Mouse (Mus musculus): ENCODE data around the gene Cyren.

The Cyren gene

DNA sequence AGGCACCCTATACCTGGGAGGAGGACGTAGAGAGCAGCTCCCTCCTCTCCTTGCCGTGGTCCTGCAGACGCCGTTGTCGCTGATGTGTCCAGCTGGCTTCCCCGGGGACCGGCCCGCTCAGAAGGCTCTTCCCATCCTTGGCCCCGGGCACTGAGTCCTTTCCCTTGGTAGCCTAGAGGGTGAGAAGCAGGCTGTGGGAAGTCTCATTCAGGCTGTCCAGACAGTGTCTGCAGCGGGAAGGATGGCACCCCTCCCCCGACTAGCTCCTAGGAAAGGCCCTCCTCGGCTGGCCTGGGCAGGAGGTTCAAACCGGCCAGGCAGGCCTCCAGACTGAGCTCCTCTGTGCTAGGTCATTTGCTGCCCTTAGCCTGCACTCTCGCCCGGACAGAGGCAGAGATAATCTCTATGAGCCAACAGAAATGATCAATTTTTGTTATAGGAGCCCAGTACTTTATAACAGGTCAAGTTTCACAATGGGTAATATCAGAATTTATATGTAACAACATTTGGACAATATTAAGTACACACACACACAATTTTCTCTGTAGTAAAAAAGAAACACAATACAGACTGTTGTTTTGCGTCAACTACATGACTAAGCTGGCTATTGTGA is 18.4 kb upstream of the Cyren start:
- no peak for DNase-seq

DNA sequence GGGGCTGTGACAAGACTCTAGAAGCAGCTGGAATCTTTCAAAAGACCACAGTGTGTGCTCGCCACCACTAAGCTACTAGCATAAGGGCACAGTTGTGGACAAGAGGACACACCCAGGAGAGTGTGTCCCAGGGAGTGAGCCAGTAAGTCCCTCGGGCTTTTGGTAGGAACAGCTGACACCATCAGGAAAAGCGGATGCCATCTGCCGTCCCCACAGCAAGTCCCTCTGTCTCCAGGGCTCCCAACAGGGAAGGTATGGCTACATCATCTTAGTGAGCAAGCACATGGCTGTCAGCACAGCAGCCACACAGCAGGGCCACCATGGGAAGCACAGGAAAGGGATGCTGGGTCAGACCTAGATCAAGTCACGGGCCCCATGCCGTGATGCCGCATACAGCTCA is 17.7 kb upstream of the Cyren start:
- DNase-seq, result no peak

DNA sequence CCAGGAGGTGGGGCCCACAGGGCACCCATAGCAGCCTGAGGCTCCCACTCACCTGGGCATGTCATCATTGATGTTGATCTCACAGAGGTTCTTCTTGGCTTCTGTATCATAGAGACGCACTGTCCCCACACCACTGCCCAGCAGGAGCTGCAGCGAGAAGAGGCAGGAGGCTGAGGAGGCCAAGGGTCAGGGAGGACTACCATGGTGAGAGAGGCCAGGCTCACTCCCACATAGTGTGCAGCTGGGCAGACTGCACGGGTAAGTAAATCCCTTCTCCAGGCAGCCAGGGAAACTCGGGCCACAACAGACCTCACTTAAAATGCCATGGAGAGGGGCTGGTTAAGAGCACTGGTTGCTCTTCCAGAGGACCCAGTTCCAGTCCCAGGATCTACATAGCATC is 11.3 kb upstream of the Cyren start:
- no peak for DNase-seq

DNA sequence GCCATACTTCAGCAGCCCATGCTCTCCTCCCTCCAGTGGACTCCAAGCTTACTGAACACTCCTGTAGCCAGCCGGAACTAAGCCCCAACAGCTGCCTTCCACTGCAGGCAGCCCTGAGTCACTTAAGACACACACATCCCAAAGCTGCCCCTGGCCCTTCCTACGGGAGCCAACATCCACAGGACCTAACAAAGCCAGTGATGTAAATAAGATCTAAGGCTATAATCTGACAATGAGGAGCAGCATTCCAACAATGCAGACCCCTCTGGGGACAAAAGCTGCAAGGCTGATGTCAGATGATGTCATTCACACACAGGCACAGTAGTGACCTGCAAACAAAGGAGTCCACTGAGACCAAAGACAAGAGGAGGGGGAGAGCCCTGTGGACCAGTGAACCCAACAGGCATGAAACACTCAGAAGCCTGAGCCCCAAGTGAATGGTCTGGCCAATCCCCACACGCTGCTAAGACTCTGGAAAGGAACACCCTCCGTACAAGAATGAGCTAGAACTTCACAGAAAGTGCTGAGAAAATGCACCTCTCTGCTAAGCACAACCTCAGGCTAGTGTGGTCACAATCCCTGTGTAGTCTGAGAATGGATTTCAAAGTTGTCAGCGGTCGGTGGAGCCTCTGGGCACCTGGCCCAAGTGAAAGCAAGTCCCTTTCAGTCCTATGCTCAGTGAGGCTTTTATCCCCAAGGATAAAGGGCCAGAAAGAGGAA is 9.4 kb upstream of the Cyren start:
- DNase-seq, result no peak

DNA sequence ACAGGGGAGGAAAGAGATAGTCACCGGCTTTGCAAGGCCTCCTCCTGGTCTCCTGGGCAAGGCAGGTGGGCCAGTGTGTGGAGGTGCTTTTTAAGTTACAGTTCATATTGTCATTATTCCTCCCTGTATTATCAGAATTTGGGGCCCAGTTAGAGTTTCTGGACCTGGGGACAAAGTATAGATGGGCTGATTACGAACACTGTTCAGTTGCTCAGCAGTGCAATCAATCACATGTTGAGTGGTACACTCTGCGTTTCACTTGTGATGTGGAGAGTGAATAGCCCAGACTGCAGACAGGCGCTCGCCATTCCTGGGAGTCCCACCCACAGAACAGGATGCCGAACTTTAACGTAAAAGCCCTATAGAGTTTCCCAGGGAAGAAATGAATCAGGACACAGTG is 6.9 kb upstream of the Cyren start:
- DNase-seq, result no peak

DNA sequence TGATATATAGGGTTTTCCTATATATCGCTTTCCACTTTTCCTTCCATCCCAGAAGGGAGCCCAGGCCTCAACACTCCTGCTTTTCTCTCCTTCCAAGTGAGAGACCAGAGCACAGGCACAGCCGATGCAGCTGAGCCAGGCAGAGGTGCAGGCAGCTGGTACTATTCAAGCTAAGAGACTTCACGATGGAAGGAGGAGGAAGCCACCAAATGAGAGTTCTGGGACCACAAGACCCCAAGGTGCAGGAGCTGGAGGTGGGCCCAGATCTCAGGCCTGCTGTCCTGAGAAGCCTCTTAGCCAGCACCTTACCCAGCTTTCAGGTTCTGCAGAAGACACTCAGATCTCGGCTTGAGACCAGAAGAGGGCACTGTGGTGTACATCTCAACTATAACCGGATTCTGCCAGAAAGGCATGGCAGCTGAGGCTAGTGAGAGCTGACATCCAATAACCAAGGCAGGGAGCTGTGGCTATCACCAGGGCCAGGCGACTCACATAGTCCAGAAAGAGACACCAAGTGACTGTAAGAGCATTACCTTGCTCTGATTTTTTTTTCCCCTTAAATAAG is 2.1 kb upstream of the Cyren start:
- DNase-seq, result peak in 1 of 2 experiments; percentile 55

DNA sequence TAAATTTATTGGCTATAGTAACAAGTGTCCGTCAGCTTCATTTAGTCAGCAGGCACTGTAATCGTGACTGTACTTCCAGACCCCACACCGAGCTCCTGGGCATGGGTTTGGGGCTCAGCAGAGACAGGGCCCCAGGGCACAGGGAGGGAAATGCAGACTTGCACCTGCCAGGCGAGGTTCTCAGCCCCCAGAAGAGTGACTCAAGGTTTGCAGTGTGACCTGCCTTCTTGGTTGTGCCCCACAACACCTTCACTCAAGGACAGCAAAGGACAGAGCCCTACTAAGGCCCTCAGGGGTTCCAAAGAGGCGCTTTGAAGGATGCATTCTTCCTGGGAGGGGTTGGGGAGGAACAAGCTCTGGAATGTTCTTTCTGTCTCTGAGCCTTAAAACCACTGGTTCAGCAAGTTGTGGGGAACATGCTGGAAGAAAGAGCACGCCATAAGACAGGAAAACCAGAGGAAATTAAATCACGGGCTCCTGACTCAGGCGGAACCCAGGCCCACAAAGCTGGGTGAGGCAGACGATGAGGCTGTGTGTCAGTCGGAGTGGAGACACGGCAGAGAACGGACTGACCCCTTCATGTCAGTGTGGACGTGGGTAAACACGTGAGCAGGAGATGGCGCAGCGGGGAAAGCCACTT is 1.4 kb upstream of the Cyren start:
- DNase-seq, result no peak

DNA sequence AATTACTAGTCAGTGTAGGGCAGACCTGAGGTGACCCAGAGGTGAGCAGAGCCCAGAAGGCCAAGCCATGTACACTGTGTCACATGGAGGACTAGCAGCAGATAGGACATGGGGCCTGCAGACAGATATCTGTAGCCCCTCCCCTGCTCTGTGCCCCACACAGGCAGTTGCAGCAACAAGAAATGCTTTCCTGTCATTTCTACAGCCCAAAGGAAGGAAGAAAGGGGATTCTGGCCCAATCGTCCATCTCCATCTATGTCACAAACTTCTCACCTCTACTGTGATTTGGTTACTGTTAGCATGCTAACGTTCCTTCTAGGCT is 1.1 kb downstream of the Cyren start:
- peak in 1 of 2 experiments; percentile 4 for DNase-seq

DNA sequence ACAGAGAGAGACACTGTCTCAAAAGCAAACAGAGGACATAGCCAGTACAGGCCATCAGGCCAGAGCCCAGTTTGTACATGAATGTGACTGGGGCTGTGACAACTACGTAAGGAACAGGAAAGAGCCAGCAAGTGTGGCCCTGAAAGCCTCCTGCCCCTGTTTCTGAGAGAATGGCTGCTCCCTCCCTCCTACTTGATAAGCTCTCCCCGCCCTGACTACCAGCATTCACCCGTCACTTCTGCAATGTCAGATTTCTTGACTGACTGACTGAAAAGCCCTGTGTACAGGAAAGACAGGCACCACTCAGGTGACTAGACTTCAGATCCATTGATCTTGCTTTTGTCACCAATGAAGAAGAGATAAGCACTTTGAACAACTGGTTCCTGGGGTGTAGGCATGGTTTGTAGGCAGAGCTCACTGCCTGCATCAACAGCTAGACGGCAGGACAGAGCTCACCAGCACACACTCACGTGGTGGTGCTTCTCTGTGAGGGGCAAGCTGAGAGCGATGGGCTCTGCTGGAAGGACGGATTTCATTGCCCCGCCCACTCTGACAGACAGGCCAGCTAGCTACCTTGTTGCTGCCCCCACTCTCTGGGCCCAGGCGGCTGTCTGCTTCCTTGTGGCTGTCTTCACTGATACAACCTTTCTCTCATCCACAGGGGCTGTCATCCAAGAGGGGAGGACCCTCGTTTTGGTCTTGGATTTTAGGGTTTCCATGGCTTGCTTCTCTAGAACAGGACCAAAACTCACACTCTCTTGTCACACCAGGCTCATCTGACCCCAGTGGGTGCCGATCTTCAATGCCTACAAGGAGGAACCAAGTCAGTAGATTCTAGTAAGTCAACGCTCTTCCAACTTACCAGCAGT is 1.7 kb downstream of the Cyren start:
- no peak for DNase-seq

DNA sequence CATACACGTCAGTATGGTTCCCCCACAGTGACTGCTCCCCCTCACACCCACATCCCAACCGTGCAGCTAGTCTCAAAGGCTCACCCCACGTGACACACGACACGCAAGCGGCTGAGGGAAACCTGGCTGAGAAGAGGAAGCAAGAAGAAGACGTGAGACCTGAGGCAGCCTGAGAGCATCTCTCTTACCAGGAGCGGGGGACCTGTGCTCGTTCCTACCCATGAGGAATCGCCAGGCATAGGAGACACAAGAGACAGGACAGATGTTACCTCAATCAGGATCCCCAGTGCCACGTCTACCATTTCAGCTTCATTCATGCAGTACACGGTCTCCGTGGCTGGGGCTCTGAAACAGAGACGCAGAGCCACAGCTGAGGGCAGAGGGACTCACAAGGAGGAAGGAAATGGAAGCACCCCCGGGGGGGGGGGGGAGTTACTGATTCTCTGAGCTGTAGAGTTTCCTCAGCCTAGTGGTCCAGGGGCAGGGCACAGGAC is 2.5 kb downstream of the Cyren start:
- DNase-seq, result peak; percentile 66 to 71

DNA sequence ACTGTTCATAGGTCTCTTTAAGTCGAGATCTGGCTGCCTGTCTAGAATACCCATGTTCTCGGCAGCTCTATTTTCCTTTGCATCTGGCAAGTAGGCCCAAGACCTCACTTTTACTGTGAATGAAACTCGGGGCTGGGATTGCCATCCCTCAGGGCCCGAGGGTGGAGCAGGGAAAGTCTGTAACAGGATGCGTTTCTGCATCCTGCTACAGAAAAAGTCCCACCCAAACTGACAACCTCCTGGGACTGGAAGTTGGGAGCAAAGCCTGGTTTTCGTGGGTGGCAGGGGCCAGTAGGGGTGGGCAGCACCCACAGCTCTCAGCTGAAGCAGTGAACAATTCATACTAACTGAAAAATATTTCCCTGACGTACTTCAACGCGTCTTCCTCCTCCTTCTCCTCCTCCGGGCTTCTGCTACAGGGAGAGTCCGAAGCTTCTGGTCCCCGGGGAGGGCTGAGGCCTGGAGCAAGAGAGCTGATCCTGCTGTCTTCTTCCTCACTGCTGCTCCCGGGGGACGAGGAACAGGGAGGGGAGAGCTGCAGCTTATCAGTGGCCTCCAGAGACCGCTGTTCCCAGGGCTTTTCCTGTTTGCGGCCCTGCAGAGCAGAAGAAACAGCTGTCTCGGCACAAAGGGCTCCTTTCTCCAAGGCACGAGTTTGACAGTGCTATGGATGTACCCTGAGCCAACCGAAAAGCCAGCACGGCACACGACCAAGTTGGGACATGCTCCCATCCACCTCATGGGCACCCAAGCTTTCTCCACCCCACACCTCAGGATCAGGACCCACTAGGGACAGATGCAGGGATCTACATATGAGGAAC is 3.5 kb downstream of the Cyren start:
- no peak for DNase-seq

DNA sequence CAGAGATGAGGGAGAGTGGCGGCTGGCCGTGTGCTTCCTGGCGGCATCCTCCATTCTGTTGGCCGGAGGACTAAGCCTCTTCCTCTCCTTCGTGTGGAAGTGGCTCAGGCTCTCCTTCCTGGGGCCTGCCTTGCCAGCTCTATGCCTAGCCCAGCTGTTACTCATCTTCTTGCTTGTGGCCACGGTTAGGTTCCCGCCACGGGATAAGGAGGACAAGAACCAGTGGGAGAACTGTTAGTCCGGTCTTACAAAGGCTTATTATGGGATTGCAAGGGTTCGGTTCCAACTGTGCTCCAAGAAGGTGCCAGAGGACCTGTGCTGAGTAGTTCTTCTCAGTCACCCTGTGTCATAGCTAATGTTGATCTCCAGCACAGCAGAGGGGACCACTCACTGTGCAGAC is 5.0 kb downstream of the Cyren start:
- no peak for DNase-seq

DNA sequence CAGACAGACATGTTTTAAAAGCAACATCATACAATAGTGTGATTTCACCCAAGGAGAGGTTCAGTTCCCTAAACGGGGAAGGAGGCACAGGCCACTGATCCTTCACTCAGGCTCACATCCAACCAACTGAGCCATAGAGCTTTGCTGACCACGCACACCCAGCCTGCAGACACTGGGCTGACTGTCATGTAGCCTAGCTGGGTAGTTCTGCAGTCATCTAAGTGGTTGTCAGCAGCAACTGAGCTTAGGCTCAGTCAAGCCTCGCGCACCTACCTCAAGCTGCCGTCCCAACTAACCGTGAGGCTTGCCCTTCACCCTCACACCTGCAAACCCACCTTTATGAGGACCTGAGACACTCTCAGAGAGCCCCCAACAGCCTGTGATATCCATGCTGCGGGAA is 5.9 kb downstream of the Cyren start:
- no peak for DNase-seq

DNA sequence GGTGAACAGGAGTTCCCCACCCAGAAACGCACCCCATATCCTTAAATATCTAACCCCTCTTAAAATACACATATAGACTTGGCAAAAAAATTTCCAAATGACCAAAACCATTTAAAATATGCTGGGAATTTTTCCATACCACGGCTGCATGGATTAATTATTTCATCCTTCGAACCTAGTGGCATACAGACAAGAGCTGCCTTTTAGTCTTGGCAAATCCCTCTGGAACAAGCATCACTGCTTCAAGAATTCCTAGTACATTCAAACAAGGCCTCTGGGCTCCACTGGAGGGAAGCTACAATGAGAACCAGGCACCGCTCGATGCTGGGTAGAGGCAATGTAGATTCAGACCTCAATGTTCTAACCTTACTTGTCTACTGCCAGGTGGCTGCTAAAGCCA is 7.1 kb downstream of the Cyren start:
- DNase-seq, result no peak

DNA sequence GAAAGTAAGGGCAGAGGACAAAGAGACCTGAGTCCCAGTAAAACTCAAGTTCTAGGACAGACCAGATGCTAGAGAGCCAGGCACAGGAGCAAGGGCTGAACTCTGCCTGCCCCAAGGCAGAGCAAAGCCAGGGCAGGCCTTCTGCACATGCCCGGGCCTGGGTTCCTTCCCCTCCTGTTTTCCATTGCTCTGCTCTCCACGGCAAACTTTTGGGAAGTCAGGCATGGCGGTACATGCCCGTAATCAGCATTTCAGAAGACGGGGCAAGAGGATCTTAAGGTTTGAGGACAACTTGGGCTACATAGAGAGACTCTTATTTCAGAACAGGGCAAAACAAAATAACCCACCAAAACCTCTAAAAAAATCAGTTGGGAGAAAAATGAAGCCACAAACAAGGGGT is 7.7 kb downstream of the Cyren start:
- no peak for DNase-seq

DNA sequence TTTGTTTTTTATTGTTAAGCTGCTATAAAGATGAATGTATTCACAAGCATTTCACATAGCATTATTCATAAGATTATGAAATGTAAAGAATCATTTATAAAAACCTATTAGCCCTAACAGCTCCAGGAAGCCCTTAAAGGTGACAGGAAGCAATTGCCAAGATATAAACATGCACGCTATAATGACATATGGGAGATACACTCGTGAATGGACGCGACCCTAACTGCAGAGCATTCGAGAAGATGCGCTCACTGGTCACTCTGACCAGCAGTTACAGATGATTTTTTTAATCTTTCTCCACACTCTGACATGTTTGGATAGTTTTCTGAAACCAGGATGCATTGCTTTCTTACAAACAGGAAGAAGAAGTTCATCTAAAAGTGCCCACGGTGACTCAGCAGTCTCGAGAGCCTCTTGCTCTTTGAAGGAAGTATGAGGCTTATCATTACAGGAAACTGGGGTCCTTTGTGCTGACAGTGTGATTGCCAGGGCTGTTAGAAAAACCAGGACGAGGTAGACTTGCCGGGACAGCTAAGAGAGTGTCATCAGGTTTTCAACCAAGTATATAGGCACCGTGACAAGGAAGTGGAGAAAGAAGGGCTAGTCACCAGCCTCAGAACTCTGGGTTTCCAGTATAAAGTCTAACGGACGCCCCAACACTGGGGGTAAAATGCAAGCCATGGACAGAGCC is 8.5 kb downstream of the Cyren start:
- no peak for DNase-seq

DNA sequence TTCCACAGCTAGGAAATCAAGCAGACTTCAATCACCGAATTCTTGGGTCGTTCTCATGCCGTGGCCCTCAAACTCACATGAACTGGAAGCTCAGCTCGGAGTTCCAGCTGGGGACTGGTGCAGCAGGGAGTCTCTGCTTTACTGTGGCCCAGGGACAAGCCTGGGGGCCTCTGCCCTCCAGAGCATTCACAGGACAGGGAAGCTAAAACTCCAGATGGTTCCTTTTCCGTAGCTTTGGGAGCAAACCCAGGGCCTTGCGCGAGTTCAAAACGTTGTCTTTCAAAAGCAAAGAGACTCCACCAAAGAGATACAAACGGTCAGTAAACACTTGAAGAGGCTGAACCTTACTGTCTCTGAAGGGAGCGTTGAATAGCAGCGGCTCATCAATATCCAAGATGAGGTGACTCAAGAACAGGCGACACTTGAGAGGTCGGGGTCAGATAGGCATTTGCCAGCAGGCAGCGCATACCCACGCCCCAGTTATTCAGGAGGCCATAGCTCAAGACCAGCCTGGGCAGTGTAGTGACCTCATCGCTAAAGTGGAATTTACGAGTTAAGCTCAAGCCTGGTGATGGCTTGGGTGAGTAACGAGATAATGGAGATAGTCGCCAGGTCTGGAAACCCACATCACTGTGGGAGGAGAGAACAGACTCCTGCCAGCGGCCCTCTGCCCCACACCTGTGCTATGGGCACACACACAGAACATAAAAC is 9.2 kb downstream of the Cyren start:
- DNase-seq, result no peak

DNA sequence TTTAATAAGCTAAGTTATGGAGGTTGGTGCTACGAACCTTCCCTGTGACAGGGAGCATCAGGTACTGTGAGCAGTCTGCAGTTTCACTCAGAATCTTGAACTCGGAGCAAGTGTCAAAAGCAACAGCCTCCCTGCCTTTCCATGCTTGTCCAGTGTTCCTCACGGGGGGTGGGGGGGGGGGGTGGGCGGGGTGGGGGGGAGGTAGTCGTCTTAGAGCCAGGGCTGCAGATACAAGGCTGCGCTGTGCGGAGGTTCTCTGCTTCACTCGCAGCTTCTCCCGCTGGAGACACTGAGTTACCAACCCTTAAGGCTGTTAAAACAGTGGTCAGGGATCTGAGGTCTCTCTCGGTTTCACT is 9.9 kb downstream of the Cyren start:
- DNase-seq, result no peak

DNA sequence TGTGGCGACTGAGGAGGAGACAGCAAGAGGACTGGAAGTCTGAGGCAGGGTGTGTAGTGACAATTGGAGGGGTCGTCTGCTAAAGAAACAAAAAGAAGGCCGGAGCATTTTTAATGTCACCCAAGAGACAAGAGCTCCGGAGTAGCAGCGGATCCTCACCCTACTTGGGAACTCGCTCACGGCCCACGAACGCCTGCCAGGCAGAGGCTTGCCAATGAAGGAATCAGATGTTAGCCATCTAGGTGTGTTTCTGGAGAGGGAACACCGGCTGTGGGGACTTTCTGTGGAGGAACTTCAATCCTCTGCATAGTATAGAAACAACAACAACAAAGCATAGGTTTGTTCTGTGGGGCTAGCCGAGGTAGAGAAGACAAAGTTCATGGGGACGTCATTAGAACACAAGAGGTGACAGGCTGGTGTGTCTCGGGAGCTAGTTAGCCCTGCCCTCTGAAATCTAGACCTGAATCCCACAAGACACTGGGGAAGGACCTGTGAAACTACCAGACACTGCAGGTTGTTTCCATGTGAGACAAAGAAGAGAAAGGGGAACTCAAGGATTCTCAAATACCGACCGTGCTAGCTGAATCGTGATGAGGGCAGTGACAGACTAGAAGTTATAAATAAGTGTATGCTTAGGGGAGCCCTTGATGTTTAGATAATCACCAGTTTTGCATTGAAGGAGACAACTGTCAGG is 10.4 kb downstream of the Cyren start:
- no peak for DNase-seq

DNA sequence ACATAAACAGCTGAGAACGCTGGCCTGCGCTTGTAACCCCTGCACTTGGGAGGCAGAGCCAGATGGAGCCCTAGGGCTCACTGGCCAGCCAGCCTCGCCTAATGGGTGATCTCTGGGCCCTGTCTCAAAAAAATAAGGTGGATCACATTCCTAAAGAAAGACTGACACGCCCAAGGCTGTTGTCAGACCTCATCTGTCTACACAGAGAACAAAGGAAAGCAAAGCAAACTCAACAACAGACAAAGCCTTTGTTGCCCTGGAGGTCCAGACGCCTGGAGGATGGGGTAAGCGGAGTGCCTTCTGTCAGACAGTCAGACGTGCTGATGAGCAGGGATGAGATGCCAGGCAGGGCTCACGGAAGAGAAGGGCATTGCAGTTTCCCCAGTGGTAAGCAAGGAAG is 11.1 kb downstream of the Cyren start:
- DNase-seq, result no peak

Data from spleen, adult 18-20 months (tissue).